Mouse (Mus musculus): ENCODE measurements around the gene Dnaic1. TPM values are rescaled to one million over a fixed set of nuclear protein-coding genes. Genes with fewer than 3 reads are reported as not detected.

Dnaic1 gene
- polyA plus RNA-seq, 1 experiment from 2014 or later, result 0.91 TPM

DNA sequence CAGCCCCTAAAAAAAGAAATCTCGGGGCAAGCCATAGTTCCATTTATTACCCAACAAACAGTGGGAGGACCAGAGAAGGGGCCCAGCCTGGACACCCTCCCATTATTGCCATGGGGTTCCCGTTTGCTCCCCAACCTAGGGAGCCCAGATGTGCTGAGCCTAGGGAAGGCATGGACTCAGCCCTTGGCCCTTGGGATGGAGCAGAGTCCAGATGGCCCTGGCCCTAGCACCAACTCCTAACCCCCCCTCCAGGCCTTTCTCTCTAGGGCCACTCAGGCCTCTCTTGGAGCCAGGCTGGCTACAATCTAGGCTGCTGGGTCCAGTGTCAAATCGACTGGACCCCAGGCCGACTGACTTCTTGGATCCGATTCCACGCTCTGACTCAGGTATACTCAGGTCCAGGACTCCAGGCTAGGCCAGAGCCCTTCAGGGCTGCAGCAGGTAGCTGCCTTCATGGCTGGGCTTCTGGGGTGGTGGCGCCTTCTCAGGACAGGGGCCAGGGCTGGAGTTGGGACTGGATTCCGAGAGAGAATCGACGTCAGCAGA is 68.7 kb downstream of the Dnaic1 start:
- Histone ChIP-seq H3K36me3 (no peaks in the 10 kb centered on the region; the same call in 1 of the 2 replicates), H3K27ac (no peak overlapping the region), H3K4me3 (no peak overlapping the region), H3K4me1 (peaks cover 48% of the 10 kb centered on the region), H3K9ac (no peak overlapping the region), H3K4me2 (replicated peaks) (peak overlapping the region; percentile 59; the same call in 1 of the 2 replicates), H3K27me3 (peaks cover 16% of the 10 kb centered on the region; the same call in 1 of the 2 replicates), H3K9me3 (no peaks in the 10 kb centered on the region)
- no peak for ATAC-seq (ENCODE audit: insufficient number of reproducible peaks, insufficient read depth, low FRiP score, low TSS enrichment)
- WGBS, result 93% methylated on average over 10 of the region's 10 CpGs

DNA sequence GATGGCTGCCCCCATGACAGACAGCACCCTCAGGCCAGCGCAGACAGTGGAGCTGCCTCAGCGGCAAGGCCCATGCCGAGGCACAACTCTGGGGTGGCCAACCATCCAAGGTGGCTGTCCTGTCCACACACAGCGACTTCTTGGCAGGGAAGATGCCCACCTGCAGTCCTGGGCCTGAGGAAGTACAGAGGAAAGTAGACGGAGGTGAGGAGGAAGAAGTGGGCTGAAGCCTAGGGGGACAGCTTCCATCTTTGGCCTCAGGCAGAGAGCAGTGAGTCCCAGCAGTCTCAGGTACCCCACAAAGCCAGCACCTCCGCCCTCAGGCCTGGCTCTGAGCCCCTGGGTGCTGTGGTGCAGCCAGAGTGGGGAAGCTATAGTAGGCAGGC is 69.2 kb downstream of the Dnaic1 start:
- peak overlapping the region; percentile 52 for H3K4me3 ChIP-seq

DNA sequence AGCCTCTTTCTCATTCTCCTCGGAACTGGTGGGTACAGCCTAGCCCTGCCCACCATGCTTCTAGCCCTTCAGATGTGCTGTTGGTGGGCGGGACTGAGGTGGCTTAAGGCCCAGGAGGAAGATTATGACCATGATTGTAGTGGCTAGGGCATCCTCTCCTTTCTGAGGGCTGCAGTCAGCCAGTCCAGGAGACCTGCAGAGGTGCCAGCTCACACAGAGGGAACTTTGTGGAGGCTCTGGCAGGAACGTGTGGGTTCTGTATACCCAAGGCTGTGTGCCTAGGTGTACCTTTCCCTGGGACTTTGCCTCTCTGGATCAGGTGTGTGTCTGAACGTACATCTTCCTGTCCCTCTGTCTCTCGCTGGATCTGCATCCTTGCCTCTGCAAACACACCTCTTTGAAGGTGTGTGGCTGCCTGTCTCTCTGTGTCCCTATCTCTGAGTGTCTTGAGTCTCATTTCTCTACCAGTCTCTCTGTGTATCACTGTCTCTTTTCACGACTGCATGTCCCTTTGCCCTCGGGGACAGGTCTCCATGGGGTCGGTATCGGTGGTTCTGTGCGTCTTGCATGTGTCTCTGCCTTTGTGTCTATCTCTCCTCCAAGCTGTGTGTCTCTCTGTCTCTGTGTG is 69.8 kb downstream of the Dnaic1 start:
- Histone ChIP-seq H3K9me3 (no peaks in the 10 kb centered on the region), H3K4me2 (replicated peaks) (peak overlapping the region; percentile 59), H3K4me1 (peaks cover 48% of the 10 kb centered on the region), H3K4me3 (peak overlapping the region; percentile 52), H3K27ac (peak overlapping the region; percentile 64; the same call in 1 of the 2 replicates), H3K36me3 (no peaks in the 10 kb centered on the region; the same call in 1 of the 2 replicates), H3K9ac (peak overlapping the region; percentile 85), H3K27me3 (peaks cover 16% of the 10 kb centered on the region; the same call in 1 of the 2 replicates)
- peak; percentile 24; the same call in 1 of the 2 replicates for ATAC-seq (ENCODE audit: insufficient number of reproducible peaks, insufficient read depth, low FRiP score, low TSS enrichment)
- WGBS, result 10% methylated on average over 10 of the region's 10 CpGs

More for the DNA sequence above, 69.2 kb downstream of the Dnaic1 start:
- Histone ChIP-seq H3K9ac (peak overlapping the region; percentile 85; the same call in 1 of the 2 replicates), H3K27me3 (peaks cover 16% of the 10 kb centered on the region; the same call in 1 of the 2 replicates), H3K27ac (no peak overlapping the region), H3K36me3 (no peaks in the 10 kb centered on the region; the same call in 1 of the 2 replicates), H3K4me1 (peaks cover 48% of the 10 kb centered on the region), H3K9me3 (no peaks in the 10 kb centered on the region), H3K4me2 (replicated peaks) (peak overlapping the region; percentile 59)
- WGBS, result 81% methylated on average over 6 of the region's 6 CpGs
- ATAC-seq (ENCODE audit: insufficient number of reproducible peaks, insufficient read depth, low FRiP score, low TSS enrichment), result no peak

DNA sequence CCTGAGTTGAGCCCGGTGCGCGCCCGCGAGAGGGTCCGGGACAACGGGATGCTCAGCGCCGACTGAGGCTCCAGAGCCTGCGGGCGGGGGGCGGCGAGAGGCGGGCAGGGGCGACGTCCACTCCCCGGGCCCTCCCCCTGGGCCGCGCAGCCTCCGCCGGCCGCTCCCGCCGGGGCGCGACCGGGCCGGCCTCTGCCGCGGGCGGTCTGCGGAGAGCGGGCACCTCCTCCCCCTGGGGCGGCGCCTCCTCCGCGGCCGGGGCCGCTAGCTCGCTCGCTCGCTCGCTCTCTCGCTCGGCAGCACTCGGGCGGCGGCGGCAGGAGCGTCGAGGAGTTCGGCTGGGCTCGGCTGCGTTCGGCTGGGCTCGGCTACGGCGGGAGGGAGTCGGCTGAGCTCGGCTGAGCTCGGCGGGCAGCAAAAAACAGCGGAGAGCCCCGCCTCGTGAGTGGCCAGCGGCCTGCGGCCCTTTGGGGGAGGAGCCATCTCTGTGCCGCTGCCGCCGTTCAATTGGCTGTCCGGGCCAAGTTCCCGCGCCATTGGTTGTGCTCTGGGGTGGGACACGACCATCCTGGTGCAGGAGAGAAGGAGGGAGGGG is 70.4 kb downstream of the Dnaic1 start, which contains the start of gene Enho:
Gene Enho (minus strand): TSS at position 412 of the 595 bp plus-strand sequence.
- peak within 1 kb of the TSS; percentile 59 for H3K4me2 ChIP-seq (replicated peaks)
- H3K9ac ChIP-seq, result peak within 1 kb of the TSS; percentile 85
- peaks cover 16% of the 10 kb centered on the region; the same call in 1 of the 2 replicates for H3K27me3 ChIP-seq
- peaks cover 44% of the 10 kb centered on the region for H3K4me1 ChIP-seq
- peak within 1 kb of the TSS; percentile 64 for H3K27ac ChIP-seq
- no peaks in the 10 kb centered on the region; the same call in 1 of the 2 replicates for H3K36me3 ChIP-seq
- H3K4me3 ChIP-seq, result peak within 1 kb of the TSS; percentile 52
- WGBS, result under 1% methylated on average over 68 of the region's 74 CpGs
- ATAC-seq (ENCODE audit: insufficient number of reproducible peaks, insufficient read depth, low FRiP score, low TSS enrichment), result peak; percentile 79
- no peaks in the 10 kb centered on the region for H3K9me3 ChIP-seq

DNA sequence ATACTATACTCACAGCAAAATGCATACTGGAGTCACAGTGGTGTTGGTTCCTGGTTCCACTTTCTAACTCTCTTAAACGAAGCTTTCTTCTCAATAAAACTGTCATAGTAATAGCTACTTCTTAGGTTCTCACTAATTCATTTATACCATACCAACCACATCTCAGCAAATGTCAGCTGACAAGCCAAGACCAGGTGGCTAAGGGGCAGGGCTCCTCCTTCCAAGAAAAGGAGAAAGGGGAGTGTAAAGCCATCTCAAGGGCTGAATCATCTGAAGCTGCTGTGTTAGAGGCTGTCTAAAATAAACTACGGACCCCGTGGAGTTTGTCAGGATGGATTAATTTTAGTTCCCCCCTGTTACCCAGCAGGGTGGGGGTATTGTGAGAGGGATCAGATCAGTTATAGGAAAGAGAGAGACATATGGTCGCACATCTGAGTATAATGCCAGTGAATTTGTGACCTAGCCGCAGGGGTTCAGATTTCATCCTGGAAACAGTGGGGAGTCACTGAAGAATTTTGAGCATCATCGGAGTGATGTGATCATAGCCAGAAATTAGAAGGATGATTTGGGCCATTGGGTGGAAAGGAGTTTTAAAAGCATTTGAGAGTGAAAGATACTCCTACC is 71.7 kb downstream of the Dnaic1 start:
- 72% methylated on average over 6 of the region's 6 CpGs for WGBS
- Histone ChIP-seq H3K9me3 (no peaks in the 10 kb centered on the region), H3K4me3 (no peak overlapping the region), H3K27ac (no peak overlapping the region), H3K4me1 (peaks cover 33% of the 10 kb centered on the region), H3K4me2 (replicated peaks) (no peak overlapping the region), H3K9ac (no peak overlapping the region), H3K36me3 (no peaks in the 10 kb centered on the region; the same call in 1 of the 2 replicates), H3K27me3 (peaks cover 13% of the 10 kb centered on the region; the same call in 1 of the 2 replicates)
- ATAC-seq (ENCODE audit: insufficient number of reproducible peaks, insufficient read depth, low FRiP score, low TSS enrichment), result no peak

DNA sequence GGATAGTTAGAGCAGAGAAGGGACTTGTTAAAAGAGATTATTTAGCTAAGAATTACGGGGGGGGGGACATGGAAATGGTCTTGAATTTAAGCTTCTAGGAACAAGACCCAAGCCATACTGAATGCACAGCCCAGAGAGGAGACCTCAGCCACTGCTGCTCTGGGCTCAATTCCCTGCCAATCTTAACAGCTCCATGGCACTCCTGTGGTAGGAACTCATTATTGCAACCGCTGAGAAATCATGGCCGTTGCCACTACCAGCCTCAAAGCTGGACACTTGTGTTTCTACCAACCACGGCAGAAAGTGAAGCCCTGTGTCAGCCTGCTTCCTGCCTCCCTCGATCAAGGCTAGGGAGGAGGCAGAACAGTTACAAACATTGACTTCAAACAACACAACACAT is 75.9 kb downstream of the Dnaic1 start:
- no peak overlapping the region for H3K4me2 ChIP-seq (replicated peaks)
- no peak overlapping the region for H3K27ac ChIP-seq
- WGBS, result 34% methylated on average over 5 of the region's 5 CpGs
- no peak overlapping the region for H3K4me3 ChIP-seq
- no peaks in the 10 kb centered on the region for H3K9me3 ChIP-seq
- ATAC-seq (ENCODE audit: insufficient number of reproducible peaks, insufficient read depth, low FRiP score, low TSS enrichment), result no peak
- H3K9ac ChIP-seq, result no peak overlapping the region
- H3K27me3 ChIP-seq, result no peaks in the 10 kb centered on the region
- H3K4me1 ChIP-seq, result peaks cover 2% of the 10 kb centered on the region; the same call in 1 of the 2 replicates
- H3K36me3 ChIP-seq, result no peaks in the 10 kb centered on the region

DNA sequence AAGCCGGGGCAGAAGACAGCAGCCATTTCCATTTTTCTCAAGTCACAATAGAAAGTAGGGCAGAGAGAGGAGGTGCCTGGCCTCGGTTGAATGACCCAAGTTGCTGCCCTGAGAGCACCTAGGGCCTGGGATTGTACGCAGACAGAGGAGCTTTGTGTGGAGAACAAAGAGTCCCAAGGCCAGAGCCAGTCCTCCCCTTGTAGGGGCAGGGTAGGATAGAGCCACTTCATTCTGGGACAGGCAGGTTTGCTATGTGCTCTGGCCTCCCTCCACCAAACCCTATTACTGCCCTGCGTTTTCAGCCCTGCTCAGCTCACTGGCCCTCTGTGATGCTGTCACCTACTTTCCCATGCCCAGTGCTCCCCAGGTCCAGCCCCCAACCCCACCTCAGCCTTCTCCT is 78.6 kb downstream of the Dnaic1 start:
- H3K4me1 ChIP-seq, result no peaks in the 10 kb centered on the region
- H3K4me3 ChIP-seq, result no peak overlapping the region
- no peak overlapping the region for H3K4me2 ChIP-seq (replicated peaks)
- H3K27ac ChIP-seq, result no peak overlapping the region
- H3K27me3 ChIP-seq, result no peaks in the 10 kb centered on the region
- 29% methylated on average over 4 of the region's 4 CpGs for WGBS
- H3K9ac ChIP-seq, result no peak overlapping the region
- H3K36me3 ChIP-seq, result no peaks in the 10 kb centered on the region
- no peaks in the 10 kb centered on the region for H3K9me3 ChIP-seq
- no peak for ATAC-seq (ENCODE audit: insufficient number of reproducible peaks, insufficient read depth, low FRiP score, low TSS enrichment)

DNA sequence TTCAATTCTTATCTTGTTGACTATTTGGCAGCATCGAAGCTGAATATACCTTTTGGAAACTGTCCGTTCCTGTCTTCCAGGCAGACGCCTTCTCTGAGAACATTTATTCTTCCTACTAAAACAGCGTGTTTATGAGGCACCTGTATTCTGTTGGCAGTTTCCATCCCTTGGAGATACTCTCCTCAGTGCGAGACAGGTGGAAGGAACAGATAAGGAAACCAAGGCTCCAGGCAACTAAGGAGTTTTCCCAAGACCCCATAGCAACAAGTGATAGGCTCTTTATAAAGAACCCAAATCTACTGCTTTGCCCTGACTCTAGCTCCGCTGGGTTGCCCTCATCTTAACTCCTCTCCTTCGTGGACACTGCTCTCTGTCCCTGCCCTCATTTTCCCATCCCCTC is 79.1 kb downstream of the Dnaic1 start:
- no peak for ATAC-seq (ENCODE audit: insufficient number of reproducible peaks, insufficient read depth, low FRiP score, low TSS enrichment)
- Histone ChIP-seq H3K4me1 (no peaks in the 10 kb centered on the region), H3K4me3 (no peak overlapping the region), H3K9ac (no peak overlapping the region), H3K27me3 (no peaks in the 10 kb centered on the region), H3K27ac (no peak overlapping the region), H3K36me3 (no peaks in the 10 kb centered on the region), H3K9me3 (no peaks in the 10 kb centered on the region), H3K4me2 (replicated peaks) (no peak overlapping the region)
- 75% methylated on average over 7 of the region's 7 CpGs for WGBS

DNA sequence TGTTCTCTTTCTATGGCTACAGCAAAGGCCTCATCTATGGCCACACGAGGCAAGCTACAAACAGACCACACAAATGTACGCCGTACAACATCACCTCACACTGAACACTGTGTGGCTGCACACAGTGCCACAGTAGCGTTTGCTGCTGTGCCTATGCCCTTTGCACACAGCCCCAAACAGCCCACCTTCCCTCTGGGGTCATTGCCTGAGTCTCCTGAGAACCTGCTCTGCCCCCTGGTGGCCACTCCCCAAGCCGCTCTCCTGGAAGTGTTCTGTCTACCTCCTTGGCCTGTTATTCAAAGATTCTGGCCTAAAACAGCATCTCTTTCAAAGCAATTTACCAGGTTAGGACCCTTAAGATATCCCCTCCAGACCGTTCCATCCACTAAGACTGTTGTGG is 83.7 kb downstream of the Dnaic1 start:
- no peaks in the 10 kb centered on the region for H3K36me3 ChIP-seq
- H3K4me3 ChIP-seq, result no peak overlapping the region
- no peak overlapping the region for H3K27ac ChIP-seq
- 38% methylated on average over 6 of the region's 6 CpGs for WGBS
- H3K9ac ChIP-seq, result no peak overlapping the region
- no peaks in the 10 kb centered on the region for H3K9me3 ChIP-seq
- ATAC-seq (ENCODE audit: insufficient number of reproducible peaks, insufficient read depth, low FRiP score, low TSS enrichment), result peak; percentile 28; the same call in 1 of the 2 replicates
- H3K4me1 ChIP-seq, result peaks cover 15% of the 10 kb centered on the region
- no peaks in the 10 kb centered on the region for H3K27me3 ChIP-seq
- no peak overlapping the region for H3K4me2 ChIP-seq (replicated peaks)

DNA sequence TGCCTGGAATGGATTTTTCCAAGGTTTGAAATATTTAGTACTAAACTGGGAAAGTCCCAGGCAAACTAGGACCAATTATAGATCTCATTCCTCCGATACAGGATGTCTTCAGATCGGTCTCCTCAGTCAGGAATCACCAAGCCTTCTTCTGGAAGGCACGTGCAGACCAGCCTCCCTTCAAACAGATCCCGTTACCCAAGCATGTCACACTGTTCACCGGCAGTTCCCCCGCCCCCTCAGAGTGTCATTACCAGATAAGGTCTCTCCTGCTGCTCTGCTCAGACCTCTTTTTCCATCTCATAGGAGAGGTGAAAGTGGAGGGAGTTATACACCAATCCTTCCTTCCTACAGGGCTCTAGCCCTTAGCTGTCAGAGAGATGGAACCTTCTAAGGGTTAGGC is 84.2 kb downstream of the Dnaic1 start:
- WGBS, result 62% methylated on average over 6 of the region's 6 CpGs
- Histone ChIP-seq H3K36me3 (no peaks in the 10 kb centered on the region), H3K4me2 (replicated peaks) (no peak overlapping the region), H3K4me3 (no peak overlapping the region), H3K9ac (no peak overlapping the region), H3K4me1 (peaks cover 20% of the 10 kb centered on the region), H3K27ac (no peak overlapping the region), H3K27me3 (no peaks in the 10 kb centered on the region), H3K9me3 (no peaks in the 10 kb centered on the region)
- ATAC-seq (ENCODE audit: insufficient number of reproducible peaks, insufficient read depth, low FRiP score, low TSS enrichment), result no peak

DNA sequence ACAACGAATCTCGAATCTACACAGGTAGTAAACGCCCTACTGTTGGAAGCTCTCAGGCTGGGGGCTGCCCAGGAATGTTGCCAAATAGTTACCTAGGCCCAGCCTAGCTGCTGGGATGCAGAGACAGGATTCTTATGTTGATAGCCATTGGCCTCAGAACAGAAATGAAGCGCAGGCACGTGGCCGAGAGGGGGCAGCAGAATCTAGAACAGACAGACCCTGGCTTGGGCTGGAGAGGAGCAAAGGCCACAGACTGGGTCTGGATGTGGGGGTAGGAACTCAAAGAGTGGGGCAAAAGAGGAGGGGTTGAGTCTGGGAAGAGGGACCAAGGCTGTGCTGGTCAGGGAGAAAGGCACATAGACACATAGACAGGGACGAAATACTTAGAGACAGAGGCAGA is 84.6 kb downstream of the Dnaic1 start:
- Histone ChIP-seq H3K4me1 (peaks cover 24% of the 10 kb centered on the region), H3K4me3 (no peak overlapping the region), H3K9ac (no peak overlapping the region), H3K9me3 (no peaks in the 10 kb centered on the region), H3K36me3 (no peaks in the 10 kb centered on the region), H3K27me3 (no peaks in the 10 kb centered on the region), H3K27ac (no peak overlapping the region), H3K4me2 (replicated peaks) (no peak overlapping the region)
- ATAC-seq (ENCODE audit: insufficient number of reproducible peaks, insufficient read depth, low FRiP score, low TSS enrichment), result no peak
- WGBS, result 13% methylated on average over 7 of the region's 7 CpGs

Data from embryonic facial prominence, embryonic 12.5 days (tissue).